ENCODE assay signal across 13 mouse cellular contexts in genomic region chr2:149493280-149493988, GRCm38 (mm10).
DNase-seq lines count a peak whose midpoint lies in the region; ATAC-seq lines count a peak whose summit lies in the region.
"Had no signal": no experiment of that assay in that cellular context is flagged by ENCODE, and none has a peak within 500 bp of the region (broad histone marks: within the 10 kb centered on the region; RNA-seq: fewer than 3 reads in every experiment).

No protein-coding gene starts in this region.

- DNase-seq in right cerebral cortex, adult 2 months (ENCODE audit: low spot score in 2 of 2): peak; percentile 38 to 53
- DNase-seq in right cerebral cortex, postnatal 10 days (ENCODE audit: low spot score in 2 of 2): no peak
- DNase-seq in cerebellum, postnatal 25 days: peak; percentile 43 to 72
- DNase-seq in lung, postnatal 10 days: no peak
- no peak for DNase-seq in testis, postnatal 10 days (ENCODE audit: low spot score)
- DNase-seq: heart, adult 2 months had no signal

- H3K4me1 ChIP-seq in hindbrain, embryonic 16.5 days (ENCODE audit: control insufficient read depth, insufficient read depth, low read depth, low read length): no peaks in the 10 kb centered on the region
- no peaks in the 10 kb centered on the region for H3K4me1 ChIP-seq in hindbrain, embryonic 13.5 days (replicated peaks)
- H3K4me1 ChIP-seq: lung, embryonic 15.5 days; midbrain, embryonic 15.5 days had no signal

- no peaks in the 10 kb centered on the region for H3K36me3 ChIP-seq in hindbrain, embryonic 16.5 days (ENCODE audit: control insufficient read depth, insufficient read depth, low read length)
- H3K36me3 ChIP-seq in hindbrain, embryonic 13.5 days: no peaks in the 10 kb centered on the region
- H3K36me3 ChIP-seq: lung, embryonic 15.5 days; midbrain, embryonic 15.5 days had no signal

- H3K9ac ChIP-seq in hindbrain, embryonic 16.5 days (ENCODE audit: low read depth, low read length): no peak overlapping the region
- H3K9ac ChIP-seq in hindbrain, embryonic 13.5 days: no peak overlapping the region
- H3K9ac ChIP-seq: lung, embryonic 15.5 days; midbrain, embryonic 15.5 days had no signal

- H3K27ac ChIP-seq in hindbrain, embryonic 16.5 days (ENCODE audit: low read depth, low read length): no peak overlapping the region
- H3K27ac ChIP-seq in hindbrain, embryonic 13.5 days: no peak overlapping the region
- H3K27ac ChIP-seq: heart, adult 2 months; lung, embryonic 15.5 days; midbrain, embryonic 15.5 days; stomach, postnatal 0 days had no signal

- no peaks in the 10 kb centered on the region for H3K27me3 ChIP-seq in hindbrain, embryonic 16.5 days (replicated peaks; ENCODE audit: control insufficient read depth, insufficient read depth, low read length)
- H3K27me3 ChIP-seq in hindbrain, embryonic 13.5 days: no peaks in the 10 kb centered on the region
- H3K27me3 ChIP-seq: lung, embryonic 15.5 days; midbrain, embryonic 15.5 days had no signal

- no peak overlapping the region for H3K4me2 ChIP-seq in hindbrain, embryonic 16.5 days (ENCODE audit: low read length)
- H3K4me2 ChIP-seq in hindbrain, embryonic 13.5 days: no peak overlapping the region
- H3K4me2 ChIP-seq: lung, embryonic 15.5 days; midbrain, embryonic 15.5 days had no signal

- ATAC-seq in hindbrain, embryonic 16.5 days: 0 out of 2 replicates have a peak, but pooled peaks have one; percentile 34
- no peak; the same call in 1 of the 2 replicates for ATAC-seq in hindbrain, embryonic 13.5 days (ENCODE audit: low FRiP score)
- ATAC-seq in erythroid progenitor cell, adult 5-6 weeks (replicated peaks; ENCODE audit: low FRiP score, poor library complexity, severe bottlenecking): no peak
- ATAC-seq: midbrain, embryonic 15.5 days had no signal

- no peaks in the 10 kb centered on the region for H3K9me3 ChIP-seq in hindbrain, embryonic 16.5 days (ENCODE audit: control insufficient read depth, low read length)
- no peaks in the 10 kb centered on the region for H3K9me3 ChIP-seq in hindbrain, embryonic 13.5 days
- H3K9me3 ChIP-seq: lung, embryonic 15.5 days; midbrain, embryonic 15.5 days had no signal

- 55% methylated on average over 2 of the region's 2 CpGs for WGBS in hindbrain, embryonic 16.5 days
- 63% methylated on average over 2 of the region's 2 CpGs for WGBS in hindbrain, embryonic 13.5 days

- H3K4me3 ChIP-seq in hindbrain, embryonic 16.5 days (ENCODE audit: low read length): no peak overlapping the region
- no peak overlapping the region for H3K4me3 ChIP-seq in hindbrain, embryonic 13.5 days
- H3K4me3 ChIP-seq: erythroblast, embryonic 14.5 days; heart, adult 2 months; lung, embryonic 15.5 days; midbrain, embryonic 15.5 days had no signal

Comparison
In these comparisons a context has a peak if more than half of its experiments do, and no peak if none do; other contexts are left out.
1. DNase-seq: peak in right cerebral cortex, adult 2 months (2 of 2) and cerebellum, postnatal 25 days (2 of 2); none in right cerebral cortex, postnatal 10 days (0 of 2), lung, postnatal 10 days (single experiment) and testis, postnatal 10 days (single experiment).